Mouse (Mus musculus) spleen, adult 2 months (tissue): ENCODE data around the gene Fbxl21. TPM values are rescaled to one million over a fixed set of nuclear protein-coding genes. Genes with fewer than 3 reads are reported as not detected.

Experiments used
- DNase-seq, 2 experiments: peaks; one replicate each; pipeline versions ENCODE4 v3.0.0 to v3.0.0-alpha.2; 2012 to 2021; ENCODE audit warnings: low spot score in 2 of 2, low read depth in 1 of 2
- H3K27ac ChIP-seq: fragments of 200-500 bp; 2 replicates; pipeline ENCODE4 v1.5.1; 2012; ENCODE audit warnings: low read length, inconsistent platforms; ENCODE audit not compliant: insufficient read depth
- H3K27me3 ChIP-seq: fragments of 200-500 bp; 2 replicates; pipeline ENCODE4 v1.6.1; 2012; ENCODE audit warnings: mild to moderate bottlenecking, moderate library complexity, low read length, inconsistent platforms; ENCODE audit not compliant: control insufficient read depth, insufficient read depth
- H3K36me3 ChIP-seq: fragments of 200-500 bp; 2 replicates; pipeline ENCODE4 v1.6.1; 2012; ENCODE audit warnings: mild to moderate bottlenecking, low read length, inconsistent platforms; ENCODE audit not compliant: control insufficient read depth, insufficient read depth
- H3K4me1 ChIP-seq: fragments of 200-500 bp; 2 replicates; pipeline ENCODE4 v1.6.1; 2011; ENCODE audit warnings: inconsistent platforms; ENCODE audit not compliant: control insufficient read depth, insufficient read depth, insufficient read length
- H3K4me3 ChIP-seq: fragments of 200-500 bp; 2 replicates; pipeline ENCODE4 v1.5.1; 2011; ENCODE audit warnings: mild to moderate bottlenecking, inconsistent platforms; ENCODE audit not compliant: insufficient read depth, insufficient read length; ENCODE audit errors: extremely low read depth
- CTCF ChIP-seq: fragments of 200-500 bp; IDR thresholded peaks from 2 replicates; pipeline ENCODE4 v1.5.1; 2011; ENCODE audit warnings: mild to moderate bottlenecking, inconsistent platforms; ENCODE audit not compliant: insufficient read depth, insufficient read length, insufficient replicate concordance; ENCODE audit errors: extremely low read depth
- POLR2A ChIP-seq: fragments of 200-500 bp; IDR thresholded peaks from 2 replicates; pipeline ENCODE4 v1.6.1; 2011; ENCODE audit warnings: low read depth, low read length, inconsistent platforms
- WGBS: fragments of 180-500 bp; shearing (Covaris S2); methylation state at CpG from one replicate; pipeline ENCODE4 v1.1.7; 2018; 5-methylcytosine and 5-hydroxymethylcytosine counted together
- polyA plus RNA-seq: library from polyadenylated mRNA; depleted of rRNA; stranded (reverse); fragments of >200 nt; gene quantifications from 2 replicates; pipeline ENCODE4 v1.2.3, GENCODE M21; 2012

The Fbxl21 gene
- polyA plus RNA-seq, 1 experiment, result 0.41 TPM

DNA sequence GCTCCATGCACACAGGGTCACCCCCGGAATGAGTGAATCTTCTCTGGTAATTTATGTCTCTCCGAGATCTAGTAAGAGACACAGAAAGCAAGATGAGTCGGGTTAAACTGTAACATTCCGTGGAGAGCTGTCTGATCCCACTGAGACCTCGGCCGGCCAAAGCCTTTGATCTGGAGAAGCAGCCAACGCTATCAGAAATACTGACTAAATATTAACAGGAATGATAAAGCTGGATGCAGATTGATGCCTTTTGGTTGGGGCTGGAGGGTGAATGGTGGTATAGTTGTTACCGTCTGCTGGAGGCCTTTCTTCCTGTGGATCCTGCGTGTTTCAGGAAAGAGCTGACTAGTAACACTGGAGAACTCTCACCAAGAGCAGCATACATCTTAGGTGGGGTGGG, 26.1 kb downstream of the Fbxl21 start, which contains the start of gene Lect2:
Gene Lect2, minus strand, starts transcription at position 102 of the 400 bp plus-strand sequence.
- no peak for DNase-seq
- Histone ChIP-seq H3K27ac (no peak within 1 kb of the TSS), H3K36me3 (no peaks in the 10 kb centered on the region), H3K4me3 (no peak within 1 kb of the TSS), H3K27me3 (no peaks in the 10 kb centered on the region), H3K4me1 (no peaks in the 10 kb centered on the region)
- 89% methylated on average over 9 of the region's 9 CpGs for WGBS
- TF ChIP-seq POLR2A, result no peak
- no peak for TF ChIP-seq CTCF

GRCm38 (mm10) chr13:56549364-56549763, 27.1 kb downstream of the Fbxl21 start:
- no peaks in the 10 kb centered on the region for H3K27me3 ChIP-seq
- H3K36me3 ChIP-seq, result no peaks in the 10 kb centered on the region
- DNase-seq, result no peak
- H3K27ac ChIP-seq, result no peak overlapping the region
- WGBS, result 33% methylated on average over 4 of the region's 4 CpGs
- TF ChIP-seq POLR2A, result no peak
- no peak for TF ChIP-seq CTCF
- no peaks in the 10 kb centered on the region for H3K4me1 ChIP-seq
- no peak overlapping the region for H3K4me3 ChIP-seq

DNA sequence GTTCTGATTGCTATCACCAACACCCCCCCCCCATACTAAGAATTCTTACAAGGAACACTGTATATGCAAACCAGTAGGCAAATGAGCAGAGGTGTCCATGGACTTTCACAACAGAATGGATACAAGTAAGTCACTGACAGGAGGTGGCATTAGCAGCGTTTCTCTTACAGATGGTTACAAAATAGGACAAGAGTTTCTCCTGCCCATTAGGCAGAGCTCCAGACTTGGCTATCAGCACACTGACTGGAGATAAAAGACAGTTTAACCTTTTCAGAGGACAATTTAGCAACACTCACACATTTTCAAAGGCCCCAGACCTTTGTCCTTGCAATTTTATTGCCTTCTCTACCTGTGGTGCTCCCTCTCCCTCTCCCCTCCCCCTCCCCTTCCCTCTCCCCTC, 28.3 kb downstream of the Fbxl21 start:
- TF ChIP-seq CTCF (no peak), POLR2A (no peak)
- Histone ChIP-seq H3K27me3 (no peaks in the 10 kb centered on the region), H3K27ac (no peak overlapping the region), H3K36me3 (no peaks in the 10 kb centered on the region), H3K4me3 (no peak overlapping the region), H3K4me1 (no peaks in the 10 kb centered on the region)
- WGBS, result 49% methylated on average over 1 of the region's 1 CpGs
- no peak for DNase-seq

GRCm38 (mm10) chr13:56551661-56552060, 29.4 kb downstream of the Fbxl21 start:
- Histone ChIP-seq H3K36me3 (no peaks in the 10 kb centered on the region), H3K4me1 (no peaks in the 10 kb centered on the region), H3K27ac (no peak overlapping the region), H3K27me3 (no peaks in the 10 kb centered on the region), H3K4me3 (no peak overlapping the region)
- no peak for TF ChIP-seq POLR2A
- no peak for TF ChIP-seq CTCF
- 60% methylated on average over 6 of the region's 6 CpGs for WGBS
- DNase-seq, result no peak

DNA sequence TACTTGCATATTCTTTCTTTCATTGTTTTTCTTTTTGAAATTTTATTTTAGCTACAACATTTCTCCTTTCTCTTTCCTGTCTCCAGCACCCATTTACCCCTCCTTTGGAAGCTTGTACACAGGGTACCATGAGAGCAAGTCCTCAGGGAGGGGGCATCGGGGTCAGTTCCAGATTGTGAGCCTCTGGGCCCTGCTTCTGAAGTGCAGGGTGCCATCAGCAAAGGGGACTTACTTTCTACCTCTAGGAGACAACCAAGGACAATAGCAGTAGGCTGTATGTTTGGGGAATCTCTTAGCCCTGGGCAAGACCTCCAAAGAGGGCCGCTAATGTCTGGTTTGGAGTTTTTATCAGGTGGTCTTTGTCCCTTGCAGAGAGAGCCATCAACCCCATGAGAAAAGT, 31.7 kb downstream of the Fbxl21 start:
- no peak overlapping the region for H3K4me3 ChIP-seq
- no peaks in the 10 kb centered on the region for H3K36me3 ChIP-seq
- no peaks in the 10 kb centered on the region for H3K27me3 ChIP-seq
- 69% methylated on average over 2 of the region's 2 CpGs for WGBS
- H3K4me1 ChIP-seq, result no peaks in the 10 kb centered on the region
- DNase-seq, result no peak
- H3K27ac ChIP-seq, result no peak overlapping the region
- TF ChIP-seq CTCF (no peak), POLR2A (no peak)

DNA sequence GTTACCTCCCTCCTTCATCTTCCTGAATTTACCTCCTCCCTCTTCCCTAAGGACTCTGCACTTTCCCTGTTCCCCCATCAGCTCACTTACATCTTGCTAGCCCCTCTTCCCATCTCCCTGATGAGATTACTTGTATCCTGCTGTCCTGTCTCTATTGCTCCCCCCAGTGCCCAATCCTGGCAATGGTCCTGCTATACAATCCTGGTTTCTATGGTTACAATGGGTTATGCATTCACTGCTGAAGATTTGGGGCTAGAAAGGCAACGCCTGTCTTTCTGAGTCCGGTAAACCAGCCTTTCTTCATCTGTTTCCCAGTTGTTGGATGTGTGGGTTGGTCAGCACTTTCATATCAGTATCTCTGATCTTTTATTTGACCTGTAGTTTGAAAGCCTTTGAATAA, 32.1 kb downstream of the Fbxl21 start:
- Histone ChIP-seq H3K4me1 (no peaks in the 10 kb centered on the region), H3K27ac (no peak overlapping the region), H3K4me3 (no peak overlapping the region), H3K36me3 (no peaks in the 10 kb centered on the region), H3K27me3 (no peaks in the 10 kb centered on the region)
- TF ChIP-seq CTCF, result no peak
- TF ChIP-seq POLR2A, result no peak
- 18% methylated on average over 2 of the region's 2 CpGs for WGBS
- DNase-seq, result no peak

DNA sequence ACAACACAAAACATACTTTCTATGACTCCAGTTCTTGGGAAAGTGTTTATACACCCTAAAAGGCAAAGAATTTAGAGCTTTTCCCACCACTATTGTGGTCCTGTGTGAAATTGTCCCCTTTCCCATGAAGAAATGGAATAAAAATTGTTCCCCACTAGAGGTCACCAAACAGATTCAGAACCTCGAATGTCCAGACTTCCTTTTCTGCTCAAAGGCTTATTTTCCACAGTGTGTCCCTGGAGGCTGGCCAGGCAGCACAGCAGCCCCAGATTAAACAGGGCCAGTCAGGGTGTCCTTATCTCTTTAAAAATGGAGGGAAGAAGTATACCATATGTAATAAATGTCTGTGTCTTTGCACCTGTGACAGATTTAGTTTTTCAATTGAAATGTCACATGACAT, 33.7 kb downstream of the Fbxl21 start:
- Histone ChIP-seq H3K27me3 (no peaks in the 10 kb centered on the region), H3K4me3 (no peak overlapping the region), H3K36me3 (no peaks in the 10 kb centered on the region), H3K27ac (no peak overlapping the region), H3K4me1 (no peaks in the 10 kb centered on the region)
- WGBS, result 0% methylated on average over 1 of the region's 1 CpGs
- TF ChIP-seq POLR2A (no peak), CTCF (no peak)
- DNase-seq, result no peak
